Mouse (Mus musculus) heart, postnatal 0 days (tissue): Measurements from ENCODE around the gene Fam129a.

ENCODE experiments used
- CTCF ChIP-seq: IDR thresholded peaks from 2 replicates; pipeline ENCODE4 v1.5.1; 2016; ENCODE audit warnings: antibody characterized with exemption, control low read depth, low read depth
- EP300 ChIP-seq: IDR thresholded peaks from 2 replicates; pipeline ENCODE4 v1.6.1; 2016; ENCODE audit warnings: antibody characterized with exemption, low read depth

DNA sequence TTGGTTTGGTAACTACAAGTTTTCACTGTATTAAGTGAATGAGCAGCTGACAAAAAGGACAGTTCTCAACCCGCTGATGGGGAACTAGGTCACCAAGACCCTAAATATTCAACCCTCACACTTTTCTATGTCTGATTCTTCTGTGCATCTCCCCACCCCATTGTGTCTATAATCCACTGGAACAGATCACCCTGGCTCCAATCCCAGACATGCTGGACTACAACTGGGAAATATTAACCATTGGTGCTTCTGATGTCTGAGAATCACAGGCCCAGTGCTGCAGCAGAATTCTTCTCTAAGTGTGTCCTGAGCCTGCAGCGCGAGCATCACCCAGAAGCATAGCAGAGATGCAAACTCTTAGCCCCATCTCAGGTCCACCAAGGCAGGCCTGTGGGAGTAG, 110.0 kb downstream of the Fam129a start:
- TF ChIP-seq CTCF, result no peak
- no peak for TF ChIP-seq EP300
